Mouse (Mus musculus) B cell, adult 2 months (primary cell): Measurements from ENCODE around the gene H2al1o.
"Not testable (repeated sequence)": the region's sequence is repeated elsewhere in the genome, so short reads cannot be mapped to it uniquely, and the experiment has no call there.

Experiments used
- DNase-seq, 2 experiments: peaks; one replicate each; pipeline ENCODE4 v3.0.0; 2022

The H2al1o gene

DNA sequence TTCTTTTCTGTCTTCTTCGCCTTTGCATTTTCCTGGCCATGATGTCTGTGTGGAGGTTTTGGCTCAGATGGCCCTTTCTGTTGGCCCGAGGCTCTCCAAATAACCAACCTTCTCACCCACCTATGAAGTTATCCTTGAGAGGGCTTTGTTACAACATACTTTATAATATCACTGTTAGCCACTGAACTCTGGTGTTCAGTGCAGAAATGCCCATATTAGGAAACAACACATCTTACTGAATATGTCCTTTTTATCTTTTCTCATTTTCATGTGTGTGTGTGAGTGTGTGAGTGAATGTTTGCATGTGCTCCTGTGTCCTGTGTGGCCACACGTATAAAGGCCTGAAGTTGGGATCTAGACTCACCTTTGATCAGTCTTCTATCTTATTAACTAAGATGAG, at the start of gene H2al1o:
TSS of gene H2al1o (minus strand) at position 101 of the 400 bp plus-strand sequence.
- DNase-seq: not testable (repeated sequence)

- not testable (repeated sequence) for DNase-seq
Measured at GRCm38 (mm10) chrX:9598036-9598435, 25.8 kb upstream of the H2al1o start.

- DNase-seq: no peak
Measured at GRCm38 (mm10) chrX:9536881-9537280, 35.3 kb downstream of the H2al1o start.
